Mouse (Mus musculus) naive thymus-derived CD4-positive, alpha-beta T cell, adult 2 months (primary cell): Measurements from ENCODE around the gene Insm1.

ENCODE experiments used
- DNase-seq: peaks from one replicate; pipeline ENCODE4 v3.0.0-alpha.2; 2011; ENCODE audit warnings: low read depth

Gene Insm1

GRCm38 (mm10) chr2:146262966-146263365 lies 41.2 kb downstream of the Insm1 start:
- no peak for DNase-seq

- peak; percentile 4 for DNase-seq
Measured at GRCm38 (mm10) chr2:146265045-146265444, 43.3 kb downstream of the Insm1 start.

GRCm38 (mm10) chr2:146266539-146266938 lies 44.8 kb downstream of the Insm1 start:
- no peak for DNase-seq
